Mouse (Mus musculus) right cerebral cortex, postnatal 36 days (tissue): Measurements from ENCODE around the gene Aasdhppt.

Experiments used
- DNase-seq, 2 experiments: peaks; one replicate each; pipeline ENCODE4 v3.0.0; 2022; ENCODE audit warnings: low spot score in 2 of 2, mixed read lengths in 1 of 2

The Aasdhppt gene

DNA sequence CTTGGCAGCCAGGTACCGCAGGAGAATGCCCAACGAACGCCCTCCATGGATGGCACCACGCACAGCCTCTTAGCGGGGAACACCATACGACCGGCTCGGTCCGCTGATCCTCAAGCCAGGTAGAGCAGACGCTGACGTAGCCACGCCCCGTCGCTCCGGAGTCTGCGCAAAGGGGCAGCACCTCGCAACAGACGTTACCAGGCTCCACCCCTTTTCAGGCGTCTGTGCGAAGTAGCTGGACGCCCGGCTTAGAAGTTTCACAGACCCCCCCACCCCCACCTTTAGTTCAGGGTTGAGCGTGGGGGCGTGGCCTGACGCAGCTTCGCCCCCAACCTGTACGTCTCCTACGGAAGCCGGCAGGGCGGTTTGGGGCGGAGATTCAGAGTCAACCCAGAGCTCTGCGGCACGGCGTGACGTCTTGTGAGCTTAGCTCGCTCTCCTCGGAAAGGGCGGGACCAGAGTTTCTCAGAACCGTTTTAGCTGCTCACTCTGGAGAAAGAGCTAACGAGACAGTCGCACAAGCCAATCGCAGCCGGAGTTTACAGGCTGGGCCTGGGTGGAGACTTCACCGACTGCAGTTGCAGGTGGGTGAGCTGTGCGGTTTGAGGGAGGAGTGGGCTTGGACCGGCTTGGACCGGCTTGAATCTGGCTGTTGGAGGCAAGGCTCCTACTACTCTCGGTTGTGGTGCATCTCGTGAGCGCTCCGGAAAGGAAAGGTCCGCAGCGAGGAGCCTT, at the start of gene Aasdhppt, which contains the start of gene Kbtbd3:
Aasdhppt (minus strand) TSS at position 121 of the 735 bp plus-strand sequence.
Kbtbd3 (plus strand) TSS at position 483 of the 735 bp plus-strand sequence.
- DNase-seq: peak; percentile 99 to 100

DNA sequence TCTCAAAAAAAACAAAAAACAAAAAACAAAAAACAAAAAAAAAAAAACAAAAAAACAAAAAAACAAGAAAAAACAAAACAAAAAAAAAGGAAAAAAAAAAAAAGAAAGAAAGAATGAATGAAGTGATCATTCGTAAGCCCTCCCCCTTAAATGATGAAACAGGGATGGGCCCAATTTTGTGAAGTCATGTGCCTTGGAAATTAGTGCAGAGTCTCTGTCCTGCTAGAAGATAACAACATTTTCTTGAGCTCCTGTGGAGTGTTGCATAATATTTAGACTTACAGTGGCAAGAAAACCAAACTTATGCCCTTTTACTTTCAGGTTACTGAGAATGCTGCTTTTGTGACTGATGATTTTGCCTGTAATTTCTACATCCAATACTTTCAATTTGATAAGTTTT, 43.9 kb upstream of the Aasdhppt start:
- DNase-seq: no peak

DNA sequence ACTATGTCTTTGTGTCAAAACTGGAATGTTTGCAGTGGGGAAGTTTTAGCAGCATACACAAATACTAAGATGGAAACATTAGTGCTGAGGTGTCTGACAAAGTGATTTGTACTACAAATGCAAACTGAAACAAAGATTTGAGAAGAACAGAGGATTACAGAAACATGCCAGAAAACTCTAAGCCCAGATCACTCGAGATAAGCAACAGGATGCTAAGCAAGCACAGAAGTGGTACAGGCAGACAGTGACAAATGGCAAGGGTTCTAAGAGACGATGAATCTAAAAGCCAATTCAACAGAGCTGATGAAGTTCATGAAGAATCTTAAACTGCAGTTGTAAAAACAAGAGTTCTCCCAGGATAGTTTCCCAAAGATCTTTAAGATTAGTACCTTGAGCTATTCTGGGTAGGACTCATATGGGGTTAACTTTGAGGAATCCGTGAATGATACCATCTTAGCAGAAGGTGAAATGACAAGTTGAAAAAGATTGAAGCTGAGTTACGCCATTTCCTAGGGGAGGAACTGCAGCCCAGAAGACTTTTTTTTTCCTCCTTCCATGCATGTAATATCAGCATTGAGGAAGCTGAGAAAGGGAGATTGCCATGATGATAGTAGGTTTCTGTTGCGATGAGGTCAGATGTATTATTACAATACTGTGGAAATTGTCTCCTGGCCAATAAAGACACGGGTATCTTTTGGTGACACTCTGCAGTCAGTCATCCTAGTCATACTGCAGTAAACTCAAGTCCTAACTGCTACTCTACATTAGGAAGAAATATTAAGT, 9.9 kb upstream of the Aasdhppt start:
- DNase-seq: no peak

DNA sequence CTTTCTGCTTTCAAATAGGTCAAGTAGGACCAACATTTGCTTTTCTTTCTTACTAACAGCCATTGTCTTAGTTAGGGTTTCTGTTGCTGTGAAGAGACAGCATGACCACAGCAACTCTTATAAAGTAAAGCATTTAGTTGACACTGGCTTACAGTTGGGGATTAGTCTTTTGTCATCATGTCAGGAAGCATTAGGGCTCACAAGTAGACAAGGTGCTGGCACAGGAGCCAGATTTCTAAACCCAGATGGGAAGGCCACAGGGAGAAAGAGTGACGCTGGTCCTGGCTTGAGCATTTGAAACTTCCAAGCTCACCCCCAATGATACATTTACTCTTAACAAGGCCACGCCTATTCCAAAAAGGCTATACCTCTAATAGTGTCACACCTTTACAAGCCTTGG, 6.5 kb upstream of the Aasdhppt start:
- DNase-seq: no peak

DNA sequence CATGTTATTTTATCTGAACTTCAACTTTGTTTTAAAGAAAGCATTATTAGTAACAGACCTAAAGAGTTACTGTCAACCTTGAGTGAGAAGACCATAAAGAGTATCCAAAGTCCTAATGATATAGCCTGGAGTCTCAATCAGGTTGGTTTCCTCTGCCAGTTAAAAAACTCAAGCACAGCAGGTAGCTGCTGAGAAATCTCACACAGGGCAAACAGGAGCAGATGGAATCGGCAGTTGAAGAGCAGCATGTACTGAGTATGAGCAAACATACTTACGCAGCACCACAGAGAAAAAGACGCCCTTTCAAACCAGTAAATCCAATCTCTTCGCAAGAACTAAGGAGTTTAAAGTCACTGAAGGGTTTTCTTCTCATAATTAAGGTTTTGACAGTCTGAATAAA, 4.7 kb upstream of the Aasdhppt start:
- DNase-seq: no peak

DNA sequence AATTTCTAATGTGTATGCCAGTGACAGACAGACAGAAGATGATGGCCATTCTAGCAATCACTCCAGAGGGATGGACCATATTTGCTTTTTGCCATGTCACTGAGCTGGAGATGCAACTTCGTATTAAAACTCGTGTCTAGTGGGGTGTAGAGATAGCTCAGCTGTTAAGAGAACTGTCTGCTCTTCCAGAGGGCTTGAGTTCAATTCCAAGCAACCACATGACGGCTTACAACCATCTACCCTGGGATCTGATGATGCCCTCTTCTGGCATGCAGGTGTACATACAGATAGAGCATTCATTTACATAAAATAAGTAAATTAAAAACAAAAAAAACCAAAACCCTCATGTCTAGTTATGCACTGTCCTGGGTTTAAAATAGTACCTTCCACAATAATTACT, 1.9 kb upstream of the Aasdhppt start:
- DNase-seq: no peak

DNA sequence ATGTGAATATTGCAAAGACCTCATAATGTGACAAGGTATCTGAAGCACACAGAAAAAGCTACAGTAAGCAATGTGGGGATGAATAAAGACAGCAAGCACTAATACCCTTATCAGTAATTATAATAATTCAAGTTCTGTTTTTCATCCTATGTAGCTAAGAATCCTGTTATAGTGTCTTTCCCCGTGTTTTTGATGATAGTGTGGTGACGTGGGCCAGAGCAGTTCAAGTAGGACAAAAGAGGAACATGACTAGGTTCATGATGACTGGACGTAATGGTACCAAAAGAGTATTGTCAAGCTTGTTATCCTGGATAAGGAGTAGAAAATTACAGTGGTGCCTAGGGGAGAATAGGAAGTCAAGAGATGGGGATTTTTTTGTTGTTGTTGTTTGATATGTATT, 1.4 kb upstream of the Aasdhppt start:
- DNase-seq: no peak

DNA sequence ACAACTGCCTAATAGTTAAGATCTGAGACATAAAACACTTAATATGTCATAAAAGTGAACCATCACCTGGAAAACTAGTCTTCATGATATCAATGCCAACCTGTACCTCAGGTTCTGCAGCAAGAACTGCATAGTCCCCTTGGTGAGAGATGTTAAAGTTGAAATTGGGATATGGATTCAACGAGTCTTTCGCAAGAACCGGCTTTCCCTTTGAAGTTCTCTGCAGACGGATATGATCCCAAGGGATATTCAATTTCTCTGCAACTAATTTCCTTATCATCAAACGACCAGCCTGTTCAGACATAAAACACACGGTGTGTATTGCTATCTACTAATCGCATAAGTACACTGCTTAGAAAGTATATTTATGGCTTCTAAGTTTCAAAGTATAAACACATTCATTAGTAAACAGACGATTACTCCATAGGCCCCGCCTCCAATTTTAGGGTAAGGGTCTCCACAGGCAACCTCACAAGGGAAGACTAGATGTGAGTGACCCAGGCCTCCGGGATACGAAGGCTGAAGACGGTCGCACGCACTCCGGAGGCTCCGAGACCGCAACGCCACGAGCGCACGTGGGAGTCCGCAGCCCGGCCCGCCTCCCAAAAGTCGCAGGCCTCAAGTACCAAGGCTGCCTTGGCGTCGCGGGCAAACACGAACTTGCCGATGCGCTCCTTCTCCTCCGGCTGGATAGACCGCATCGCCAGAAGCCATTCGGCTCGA, 482 bp downstream of the Aasdhppt start:
- no peak for DNase-seq

DNA sequence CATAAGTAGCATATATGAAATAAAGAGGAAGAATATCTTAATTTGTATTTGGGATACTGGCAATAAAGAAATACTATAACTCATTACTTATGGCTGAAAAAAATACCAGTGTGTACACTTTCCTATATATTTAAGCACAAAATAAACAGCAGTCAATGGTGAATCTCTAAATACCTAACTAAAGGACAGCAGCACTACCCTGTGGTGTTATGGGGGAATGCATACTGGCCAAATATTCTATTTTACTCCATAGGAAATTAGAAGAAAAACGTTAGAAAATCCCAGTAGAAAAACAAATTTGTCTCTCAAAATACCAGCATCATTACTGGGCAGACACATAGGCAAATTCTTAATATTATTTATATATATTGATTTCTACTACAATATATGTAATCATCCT, 4.4 kb downstream of the Aasdhppt start:
- DNase-seq: no peak

DNA sequence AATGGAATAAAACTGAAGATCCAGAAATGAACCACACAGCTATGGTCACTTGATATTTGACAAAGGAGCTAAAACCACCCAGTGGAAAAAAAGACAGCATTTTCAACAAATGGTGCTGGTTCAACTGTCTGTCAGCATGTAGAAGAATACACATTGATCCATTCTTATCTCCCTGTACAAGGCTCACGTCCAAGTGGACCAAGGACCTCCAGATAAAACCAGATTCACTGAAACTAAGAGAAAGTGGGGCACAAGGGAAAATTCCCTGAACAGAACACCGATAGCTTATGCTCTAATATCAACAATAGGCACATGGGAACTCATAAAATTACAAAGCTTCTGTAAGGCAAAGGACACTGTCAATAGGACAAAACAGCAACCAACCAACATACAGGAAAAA, 8.8 kb downstream of the Aasdhppt start:
- no peak for DNase-seq

DNA sequence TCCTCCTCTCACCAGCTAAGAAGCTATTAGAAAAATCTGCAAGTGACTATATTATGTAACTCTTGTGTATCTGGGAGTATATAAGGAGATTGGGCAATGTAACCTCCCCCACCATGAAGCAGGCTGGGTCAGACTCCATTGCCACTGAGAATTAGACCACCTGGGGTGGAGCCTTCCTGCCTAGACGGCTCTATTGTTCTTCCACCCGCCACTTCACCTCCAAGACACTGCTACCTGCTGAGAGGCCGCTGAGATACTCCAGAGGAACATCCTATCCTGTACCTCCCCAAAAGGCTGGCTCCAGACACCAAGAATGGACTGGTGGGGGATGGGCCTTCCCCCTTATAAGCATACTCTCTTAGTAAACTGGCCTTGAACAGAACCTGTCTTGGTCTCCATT, 25.4 kb downstream of the Aasdhppt start:
- DNase-seq: no peak

DNA sequence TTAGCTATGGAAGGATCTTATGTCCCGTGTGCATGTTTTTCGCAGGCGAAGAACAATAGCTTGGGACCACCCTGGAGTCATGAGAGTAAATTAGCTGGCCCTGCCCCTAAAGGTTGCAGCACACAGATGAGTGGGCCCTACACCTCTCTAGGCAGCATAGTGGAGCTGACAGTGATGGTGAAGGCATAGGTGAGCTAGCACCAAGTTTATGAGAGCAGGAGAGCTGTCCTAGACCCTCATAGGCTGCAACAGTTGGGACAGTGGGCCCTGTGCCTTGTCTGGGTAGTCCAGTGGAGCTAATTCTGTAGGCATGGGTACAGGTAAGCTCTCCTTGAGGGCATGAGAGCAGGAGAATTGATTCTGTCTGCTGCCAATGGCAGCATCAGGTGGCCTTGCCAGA, 42.4 kb downstream of the Aasdhppt start:
- DNase-seq: no peak

DNA sequence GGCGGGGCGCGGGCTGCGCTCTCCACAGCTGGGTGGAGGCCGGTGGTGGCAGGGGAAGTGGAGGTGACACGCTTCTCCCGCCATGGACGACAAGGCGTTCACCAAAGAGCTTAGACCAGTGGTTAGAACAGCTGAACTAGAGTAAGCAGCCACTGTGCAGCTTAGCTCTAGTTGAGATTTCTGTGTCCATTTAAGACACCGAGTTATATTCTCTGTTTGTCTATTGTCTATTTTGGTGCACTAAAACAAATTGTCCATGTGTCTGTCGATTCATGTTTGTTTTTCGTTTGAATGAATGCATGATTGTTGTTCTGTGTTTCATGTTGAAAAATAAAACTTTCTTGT, 48.6 kb downstream of the Aasdhppt start:
- no peak for DNase-seq

DNA sequence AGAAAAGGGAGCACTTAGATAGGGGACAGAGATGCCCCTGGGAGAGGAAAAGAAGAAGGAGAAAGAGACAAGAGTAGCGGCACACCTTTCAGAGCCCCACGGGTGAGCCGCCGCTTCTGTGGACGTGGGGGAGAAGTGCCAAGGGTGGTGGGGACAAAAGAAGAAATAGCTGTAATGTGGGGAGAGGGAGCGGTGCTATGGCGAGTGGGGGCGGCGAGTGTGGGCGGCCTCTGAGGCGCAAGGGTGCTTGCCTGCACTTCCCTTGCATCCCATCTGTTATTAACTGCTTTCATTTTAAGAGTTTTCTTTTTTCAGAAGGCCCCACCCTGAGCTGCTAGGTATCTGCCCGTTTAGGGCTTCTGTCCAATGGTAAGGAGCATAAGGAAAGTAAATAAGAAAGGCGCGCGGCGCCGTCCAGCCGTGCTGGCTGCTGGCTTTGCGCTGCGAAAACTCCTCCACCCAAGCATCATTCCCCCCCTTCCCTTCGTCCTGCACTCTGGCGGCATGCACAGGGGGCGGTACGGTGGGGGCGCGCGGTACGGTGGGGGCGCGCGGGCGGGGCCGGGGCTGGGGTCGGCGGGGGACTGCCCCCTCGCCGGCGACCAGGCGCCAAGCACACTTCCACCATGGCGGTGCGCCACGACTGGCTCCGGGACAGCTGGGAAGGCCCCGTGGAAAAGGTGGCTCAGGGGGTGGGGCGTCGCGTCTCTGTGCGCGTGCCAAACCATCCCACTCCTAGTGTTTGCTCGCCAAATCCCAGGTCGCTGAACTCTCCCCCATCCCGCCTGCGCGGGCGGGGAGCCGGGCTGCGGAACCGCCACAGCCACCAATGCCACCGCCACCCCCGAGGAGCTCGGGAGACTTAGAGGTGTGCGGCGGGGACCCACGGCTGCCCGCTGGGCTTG, 49.2 kb downstream of the Aasdhppt start:
- DNase-seq: no peak

DNA sequence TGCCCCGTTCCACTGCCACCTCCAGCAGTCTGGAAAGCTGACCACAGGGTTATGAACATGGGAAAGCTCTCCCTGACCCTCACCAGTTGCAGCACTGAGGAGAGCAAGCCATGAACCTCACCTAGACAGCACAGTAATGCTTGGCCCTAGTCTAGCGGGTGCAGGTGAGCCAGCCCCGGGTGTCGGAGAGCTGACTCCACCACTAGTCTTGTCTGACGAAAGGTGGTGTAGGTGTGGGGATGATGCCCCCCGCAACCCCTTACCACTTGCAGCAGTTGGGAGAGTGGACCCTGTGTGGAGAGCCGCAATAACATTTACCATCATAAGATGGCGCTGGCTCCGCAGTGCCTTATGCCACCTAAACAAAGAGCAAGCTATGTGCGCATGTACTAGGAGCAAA, 50.2 kb downstream of the Aasdhppt start:
- DNase-seq: no peak
